Mouse (Mus musculus): Measurements from ENCODE around the gene Map3k9. TPM values are rescaled to one million over a fixed set of nuclear protein-coding genes. Genes with fewer than 3 reads are reported as not detected.
A peak's percentile ranks its signal among the peaks of the same experiment; 100 is the strongest.

Gene Map3k9
- total and polyA plus RNA-seq, 2 experiments, result 0.07 to 0.09 TPM

- Histone ChIP-seq H3K4me3 (ENCODE audit: insufficient read depth, low read depth, low read length) (no peak overlapping the region), H3K36me3 (ENCODE audit: control insufficient read depth, insufficient read depth, low read length) (no peaks in the 10 kb centered on the region), H3K4me1 (ENCODE audit: control insufficient read depth, insufficient read depth, low read length) (no peaks in the 10 kb centered on the region), H3K27me3 (ENCODE audit: control insufficient read depth, insufficient read depth, low read length) (no peaks in the 10 kb centered on the region), H3K9ac (ENCODE audit: low read depth, low read length) (no peak overlapping the region), H3K27ac (replicated peaks; ENCODE audit: insufficient read depth, low read depth, low read length) (no peak overlapping the region), H3K79me2 (ENCODE audit: control insufficient read depth, insufficient read depth, low read length) (no peaks in the 10 kb centered on the region)
- TF ChIP-seq CTCF (IDR thresholded peaks at IDR 0.05; ENCODE audit: low read depth, low read length) (no peak), POLR2A (IDR thresholded peaks at IDR 0.05; ENCODE audit: extremely low read depth, insufficient read depth, low read length) (no peak)
- peak; percentile 29 for DNase-seq (ENCODE audit: extremely low read depth, low read depth, low spot score)
- 45% methylated on average over 6 of the region's 6 CpGs for WGBS
Observed at GRCm38 (mm10) chr12:81817126-81817505, 36.1 kb upstream of the Map3k9 start.

- TF ChIP-seq CTCF (IDR thresholded peaks at IDR 0.05; ENCODE audit: low read depth, low read length) (no peak), POLR2A (IDR thresholded peaks at IDR 0.05; ENCODE audit: extremely low read depth, insufficient read depth, low read length) (no peak)
- no peak for DNase-seq (ENCODE audit: extremely low read depth, low read depth, low spot score)
- Histone ChIP-seq H3K79me2 (ENCODE audit: control insufficient read depth, insufficient read depth, low read length) (no peaks in the 10 kb centered on the region), H3K27me3 (ENCODE audit: control insufficient read depth, insufficient read depth, low read length) (no peaks in the 10 kb centered on the region), H3K27ac (replicated peaks; ENCODE audit: insufficient read depth, low read depth, low read length) (no peak overlapping the region), H3K9ac (ENCODE audit: low read depth, low read length) (no peak overlapping the region), H3K4me1 (ENCODE audit: control insufficient read depth, insufficient read depth, low read length) (no peaks in the 10 kb centered on the region), H3K36me3 (ENCODE audit: control insufficient read depth, insufficient read depth, low read length) (no peaks in the 10 kb centered on the region), H3K4me3 (ENCODE audit: insufficient read depth, low read depth, low read length) (no peak overlapping the region)
- 30% methylated on average over 10 of the region's 10 CpGs for WGBS
Observed at GRCm38 (mm10) chr12:81816330-81817125, 35.6 kb upstream of the Map3k9 start.

- Histone ChIP-seq H3K27me3 (ENCODE audit: control insufficient read depth, insufficient read depth, low read length) (no peaks in the 10 kb centered on the region), H3K4me1 (ENCODE audit: control insufficient read depth, insufficient read depth, low read length) (no peaks in the 10 kb centered on the region), H3K9ac (ENCODE audit: low read depth, low read length) (no peak overlapping the region), H3K27ac (replicated peaks; ENCODE audit: insufficient read depth, low read depth, low read length) (no peak overlapping the region), H3K79me2 (ENCODE audit: control insufficient read depth, insufficient read depth, low read length) (no peaks in the 10 kb centered on the region), H3K36me3 (ENCODE audit: control insufficient read depth, insufficient read depth, low read length) (no peaks in the 10 kb centered on the region), H3K4me3 (ENCODE audit: insufficient read depth, low read depth, low read length) (no peak overlapping the region)
- WGBS, result 86% methylated on average over 5 of the region's 5 CpGs
- no peak for DNase-seq (ENCODE audit: extremely low read depth, low read depth, low spot score)
- TF ChIP-seq POLR2A (IDR thresholded peaks at IDR 0.05; ENCODE audit: extremely low read depth, insufficient read depth, low read length) (no peak), CTCF (IDR thresholded peaks at IDR 0.05; ENCODE audit: low read depth, low read length) (no peak)
Observed at GRCm38 (mm10) chr12:81814742-81815141, 33.8 kb upstream of the Map3k9 start.

- no peak for DNase-seq (ENCODE audit: extremely low read depth, low read depth, low spot score)
- Histone ChIP-seq H3K4me1 (ENCODE audit: control insufficient read depth, insufficient read depth, low read length) (peaks cover 6% of the 10 kb centered on the region), H3K4me3 (ENCODE audit: insufficient read depth, low read depth, low read length) (no peak overlapping the region), H3K27me3 (ENCODE audit: control insufficient read depth, insufficient read depth, low read length) (no peaks in the 10 kb centered on the region), H3K79me2 (ENCODE audit: control insufficient read depth, insufficient read depth, low read length) (no peaks in the 10 kb centered on the region), H3K9ac (ENCODE audit: low read depth, low read length) (no peak overlapping the region), H3K36me3 (ENCODE audit: control insufficient read depth, insufficient read depth, low read length) (no peaks in the 10 kb centered on the region), H3K27ac (replicated peaks; ENCODE audit: insufficient read depth, low read depth, low read length) (no peak overlapping the region)
- TF ChIP-seq POLR2A (IDR thresholded peaks at IDR 0.05; ENCODE audit: extremely low read depth, insufficient read depth, low read length), result no peak
- TF ChIP-seq CTCF (IDR thresholded peaks at IDR 0.05; ENCODE audit: low read depth, low read length), result no peak
- WGBS, result 61% methylated on average over 8 of the region's 8 CpGs
Observed at GRCm38 (mm10) chr12:81810417-81810816, 29.4 kb upstream of the Map3k9 start.

- H3K79me2 ChIP-seq (ENCODE audit: control insufficient read depth, insufficient read depth, low read length), result no peaks in the 10 kb centered on the region
- no peak for TF ChIP-seq POLR2A (IDR thresholded peaks at IDR 0.05; ENCODE audit: extremely low read depth, insufficient read depth, low read length)
- TF ChIP-seq CTCF (IDR thresholded peaks at IDR 0.05; ENCODE audit: low read depth, low read length), result no peak
- DNase-seq (ENCODE audit: extremely low read depth, low read depth, low spot score), result no peak
- H3K4me3 ChIP-seq (ENCODE audit: insufficient read depth, low read depth, low read length), result no peak overlapping the region
- H3K9ac ChIP-seq (ENCODE audit: low read depth, low read length), result no peak overlapping the region
- peaks cover 6% of the 10 kb centered on the region for H3K4me1 ChIP-seq (ENCODE audit: control insufficient read depth, insufficient read depth, low read length)
- no peak overlapping the region for H3K27ac ChIP-seq (replicated peaks; ENCODE audit: insufficient read depth, low read depth, low read length)
- H3K36me3 ChIP-seq (ENCODE audit: control insufficient read depth, insufficient read depth, low read length), result no peaks in the 10 kb centered on the region
- 79% methylated on average over 2 of the region's 2 CpGs for WGBS
- H3K27me3 ChIP-seq (ENCODE audit: control insufficient read depth, insufficient read depth, low read length), result no peaks in the 10 kb centered on the region
Observed at GRCm38 (mm10) chr12:81808596-81808995, 27.6 kb upstream of the Map3k9 start.

GRCm38 (mm10) chr12:81807953-81808352 is 27.0 kb upstream of the Map3k9 start:
- H3K4me3 ChIP-seq (ENCODE audit: insufficient read depth, low read depth, low read length), result no peak overlapping the region
- no peaks in the 10 kb centered on the region for H3K79me2 ChIP-seq (ENCODE audit: control insufficient read depth, insufficient read depth, low read length)
- peak; percentile 89 for DNase-seq (ENCODE audit: extremely low read depth, low read depth, low spot score)
- H3K9ac ChIP-seq (ENCODE audit: low read depth, low read length), result no peak overlapping the region
- 15% methylated on average over 11 of the region's 11 CpGs for WGBS
- no peaks in the 10 kb centered on the region for H3K36me3 ChIP-seq (ENCODE audit: control insufficient read depth, insufficient read depth, low read length)
- TF ChIP-seq CTCF (IDR thresholded peaks at IDR 0.05; ENCODE audit: low read depth, low read length) (no peak), POLR2A (IDR thresholded peaks at IDR 0.05; ENCODE audit: extremely low read depth, insufficient read depth, low read length) (no peak)
- no peaks in the 10 kb centered on the region for H3K27me3 ChIP-seq (ENCODE audit: control insufficient read depth, insufficient read depth, low read length)
- peaks cover 6% of the 10 kb centered on the region for H3K4me1 ChIP-seq (ENCODE audit: control insufficient read depth, insufficient read depth, low read length)
- no peak overlapping the region; the same call in 1 of the 2 replicates for H3K27ac ChIP-seq (replicated peaks; ENCODE audit: insufficient read depth, low read depth, low read length)
